In genomic region chr1:108974866-108975265, GRCm38 (mm10) we compare ENCODE assay signal across 28 mouse cellular contexts.
DNase-seq lines count a peak whose midpoint lies in the region; ATAC-seq lines count a peak whose summit lies in the region.
"Had no signal": no experiment of that assay in that cellular context is flagged by ENCODE, and none has a peak within 500 bp of the region (broad histone marks: within the 10 kb centered on the region; RNA-seq: fewer than 3 reads in every experiment).

No protein-coding gene starts in this region.

- peak; percentile 6 to 31 for DNase-seq in layer of hippocampus, adult 18-20 months (ENCODE audit: low spot score in 2 of 2)
- no peak for DNase-seq in layer of hippocampus, adult 9-11 months
- DNase-seq in brain, adult 2 months (ENCODE audit: low read depth, low spot score), result peak; percentile 3
- DNase-seq in retina, embryonic 14.5 days (ENCODE audit: low spot score), result peak; percentile 45
- no peak for DNase-seq in right cerebral cortex, postnatal 4 days
- DNase-seq in spleen, postnatal 14 days (ENCODE audit: low spot score in 2 of 2), result no peak
- DNase-seq: adrenal gland, postnatal 10 days; cerebellum, adult 18-20 months; cerebellum, postnatal 14 days; gastrocnemius, postnatal 25 days; heart, adult 11 months; kidney, adult 18-20 months; kidney, postnatal 4 days; layer of hippocampus, postnatal 36 days; left cerebral cortex, postnatal 4 days; liver, postnatal 0 days; lung, postnatal 36 days had no signal

- ATAC-seq in forebrain, embryonic 13.5 days, result peak; percentile 67; the same call in 1 of the 2 replicates
- ATAC-seq: hindbrain, embryonic 16.5 days; liver, embryonic 12.5 days; liver, postnatal 0 days; midbrain, embryonic 15.5 days; Patski had no signal

- no peak overlapping the region for H3K27ac ChIP-seq in forebrain, embryonic 13.5 days
- H3K27ac ChIP-seq: heart, embryonic 10.5 days; heart, embryonic 15.5 days; kidney, embryonic 15.5 days; liver, embryonic 12.5 days; midbrain, embryonic 15.5 days; stomach, embryonic 15.5 days had no signal

- no peak overlapping the region for H3K4me3 ChIP-seq in forebrain, embryonic 13.5 days
- H3K4me3 ChIP-seq: erythroblast, embryonic 14.5 days; heart, embryonic 10.5 days; heart, embryonic 15.5 days; kidney, embryonic 15.5 days; liver, embryonic 12.5 days; megakaryocyte, embryonic 14.5 days; midbrain, embryonic 15.5 days; stomach, embryonic 15.5 days had no signal

- no peaks in the 10 kb centered on the region for H3K9me3 ChIP-seq in forebrain, embryonic 13.5 days (replicated peaks)
- H3K9me3 ChIP-seq: heart, embryonic 10.5 days; heart, embryonic 15.5 days; kidney, embryonic 15.5 days; liver, embryonic 12.5 days; megakaryocyte, embryonic 14.5 days; midbrain, embryonic 15.5 days; stomach, embryonic 15.5 days had no signal

- H3K4me1 ChIP-seq in forebrain, embryonic 13.5 days, result no peaks in the 10 kb centered on the region
- H3K4me1 ChIP-seq: heart, embryonic 10.5 days; heart, embryonic 15.5 days; kidney, embryonic 15.5 days; liver, embryonic 12.5 days; megakaryocyte, embryonic 14.5 days; midbrain, embryonic 15.5 days; stomach, embryonic 15.5 days had no signal

- H3K4me2 ChIP-seq in forebrain, embryonic 13.5 days, result no peak overlapping the region
- H3K4me2 ChIP-seq: heart, embryonic 15.5 days; kidney, embryonic 15.5 days; liver, embryonic 12.5 days; midbrain, embryonic 15.5 days; stomach, embryonic 15.5 days had no signal

- 23% methylated on average over 1 of the region's 1 CpGs for WGBS in forebrain, embryonic 13.5 days

- H3K9ac ChIP-seq in forebrain, embryonic 13.5 days, result no peak overlapping the region
- H3K9ac ChIP-seq: heart, embryonic 15.5 days; kidney, embryonic 15.5 days; liver, embryonic 12.5 days; liver, postnatal 0 days; midbrain, embryonic 15.5 days; stomach, embryonic 15.5 days had no signal

- no peaks in the 10 kb centered on the region for H3K36me3 ChIP-seq in forebrain, embryonic 13.5 days (ENCODE audit: poor library complexity, severe bottlenecking)
- H3K36me3 ChIP-seq: heart, embryonic 10.5 days; heart, embryonic 15.5 days; kidney, embryonic 15.5 days; liver, embryonic 12.5 days; midbrain, embryonic 15.5 days; stomach, embryonic 15.5 days had no signal

- no peaks in the 10 kb centered on the region for H3K27me3 ChIP-seq in forebrain, embryonic 13.5 days
- H3K27me3 ChIP-seq: heart, embryonic 15.5 days; kidney, embryonic 15.5 days; liver, embryonic 12.5 days; megakaryocyte, embryonic 14.5 days; midbrain, embryonic 15.5 days; stomach, embryonic 15.5 days had no signal

Comparison
In these comparisons a context has a peak if more than half of its experiments do, and no peak if none do; other contexts are left out.
1. DNase-seq: peak in layer of hippocampus, adult 18-20 months (2 of 2), brain, adult 2 months (single experiment) and retina, embryonic 14.5 days (single experiment); none in layer of hippocampus, adult 9-11 months (single experiment), right cerebral cortex, postnatal 4 days (single experiment) and spleen, postnatal 14 days (0 of 2).